Mouse (Mus musculus) cerebellum, postnatal 14 days (tissue): ENCODE measurements around the gene Specc1l.
"Not testable (repeated sequence)": the region's sequence is repeated elsewhere in the genome, so short reads cannot be mapped to it uniquely, and the experiment has no call there.

Source experiments
- DNase-seq, 2 experiments: peaks; one replicate each; pipeline ENCODE4 v3.0.0; 2021; ENCODE audit warnings: mixed read lengths in 2 of 2

The Specc1l gene

DNA sequence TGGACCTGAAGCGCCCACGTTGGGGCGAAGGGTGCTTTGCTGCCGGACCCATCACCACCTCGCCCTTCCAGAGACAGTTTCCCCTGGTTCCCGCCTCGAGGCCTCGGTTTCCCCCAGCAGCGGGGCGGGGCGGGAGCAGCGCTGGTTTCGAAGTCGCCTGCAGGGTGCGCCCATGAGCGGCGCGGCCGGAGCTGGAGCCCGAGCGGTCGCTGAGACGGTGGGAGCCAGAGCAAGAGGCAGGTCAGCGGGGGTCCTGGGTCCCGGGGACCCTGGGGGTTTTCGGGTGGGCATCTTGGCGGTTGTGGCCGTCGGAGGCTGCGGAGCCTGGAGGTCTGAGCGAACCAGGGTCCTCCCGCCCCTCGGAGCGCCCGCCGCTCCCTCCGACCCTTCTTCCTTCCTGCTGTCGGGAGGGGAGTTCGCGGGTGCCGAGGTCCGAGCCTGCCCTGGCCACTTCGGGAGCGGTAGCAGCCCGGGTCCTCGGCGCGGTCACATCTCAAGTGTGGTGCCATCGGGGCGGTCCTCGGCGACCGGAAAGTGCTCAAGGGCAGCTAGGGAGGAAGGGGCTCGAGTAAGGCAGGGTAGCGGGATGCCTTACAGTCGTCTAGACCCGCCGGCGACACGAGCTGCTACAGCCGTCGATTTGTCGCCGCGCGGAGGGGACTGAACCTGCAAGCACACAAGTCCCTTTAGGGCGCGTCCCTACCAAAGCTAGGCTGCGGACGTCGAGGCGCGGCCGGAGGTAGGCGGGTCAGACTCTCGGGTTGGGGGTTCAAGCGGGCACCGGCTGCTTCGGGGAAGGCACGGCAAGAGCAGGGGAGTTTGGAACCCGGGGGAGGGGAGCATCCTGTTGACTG is 105.3 kb downstream of the Specc1l start:
- peak; percentile 70 to 79 for DNase-seq

DNA sequence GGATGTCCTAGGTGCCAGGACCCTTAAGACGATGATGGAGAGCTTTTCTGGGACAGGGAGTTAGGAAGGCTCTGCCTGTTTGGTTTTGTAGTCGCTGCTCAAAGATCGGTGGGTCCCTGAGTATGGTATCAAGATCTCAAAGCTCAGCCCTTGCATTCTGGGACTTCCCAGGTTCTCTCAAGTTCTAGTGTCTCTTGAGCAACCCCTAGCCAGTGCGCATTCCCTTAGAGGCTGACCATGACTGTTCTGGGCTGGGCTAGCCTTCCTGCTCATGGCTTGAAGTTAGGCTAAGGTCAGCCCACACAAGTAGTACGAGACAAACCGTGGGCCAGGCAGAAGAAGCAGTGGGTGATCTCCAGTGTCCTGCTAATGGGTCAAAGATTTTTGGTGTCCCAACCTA is 106.3 kb downstream of the Specc1l start:
- no peak for DNase-seq

DNA sequence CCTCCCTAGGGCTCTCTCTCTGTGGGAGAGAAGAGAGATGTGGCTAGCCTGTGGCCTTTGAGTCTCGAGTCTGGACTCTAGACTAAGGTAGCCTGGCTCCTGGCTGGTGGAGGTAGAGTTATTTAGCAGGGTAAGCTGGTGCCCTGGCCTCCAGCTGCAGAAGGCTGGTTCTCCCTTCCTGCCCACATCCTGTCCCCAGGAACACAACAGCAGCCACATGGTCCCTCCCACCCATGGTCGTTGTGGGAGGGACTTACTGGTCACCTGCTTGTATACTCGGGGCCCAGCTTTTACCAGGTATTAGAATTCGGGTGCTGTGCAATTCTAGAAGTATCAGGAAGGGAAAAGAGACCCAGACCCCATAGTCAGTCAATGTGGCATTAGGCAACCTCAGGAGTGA is 108.4 kb downstream of the Specc1l start:
- DNase-seq = no peak

DNA sequence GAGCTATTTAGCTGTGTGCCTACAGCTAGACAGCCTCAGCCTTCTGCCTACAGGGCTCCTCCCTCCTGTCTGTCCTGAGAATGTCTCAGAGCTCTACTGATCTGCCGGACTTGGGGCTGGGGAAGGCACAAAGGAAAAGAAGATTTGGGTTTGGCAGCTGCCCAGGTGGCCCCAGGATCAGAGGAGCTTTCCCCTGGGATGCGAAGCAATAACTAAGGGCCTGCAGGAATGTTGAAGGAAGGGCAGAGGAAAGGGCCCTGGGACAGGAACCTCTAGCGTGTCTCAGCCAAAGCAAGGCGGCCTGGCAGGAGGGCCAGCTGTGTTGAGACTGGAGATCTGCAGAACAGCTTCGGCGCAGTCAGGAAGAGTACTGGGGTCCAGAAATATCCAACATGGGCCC is 111.1 kb downstream of the Specc1l start:
- DNase-seq = no peak

DNA sequence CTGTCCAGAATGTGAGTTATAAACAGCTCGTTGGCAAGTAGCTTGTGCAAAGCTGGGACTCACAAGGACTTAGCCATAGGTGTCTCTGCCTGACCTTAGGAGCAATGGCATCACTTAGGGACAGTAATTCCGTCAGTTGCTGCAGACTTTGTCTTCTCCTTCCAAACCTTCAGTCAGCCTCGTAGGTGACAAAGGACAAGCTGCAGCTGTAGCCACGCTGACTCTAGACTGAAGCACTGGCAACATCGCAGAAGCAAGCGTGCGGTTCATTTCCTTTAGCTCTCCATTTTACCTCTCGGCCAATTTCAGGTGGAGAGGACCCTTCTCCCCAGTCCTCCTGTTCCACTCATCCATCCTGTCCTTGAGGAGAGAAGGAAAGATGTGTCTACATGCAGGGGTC is 112.1 kb downstream of the Specc1l start:
- DNase-seq = no peak

DNA sequence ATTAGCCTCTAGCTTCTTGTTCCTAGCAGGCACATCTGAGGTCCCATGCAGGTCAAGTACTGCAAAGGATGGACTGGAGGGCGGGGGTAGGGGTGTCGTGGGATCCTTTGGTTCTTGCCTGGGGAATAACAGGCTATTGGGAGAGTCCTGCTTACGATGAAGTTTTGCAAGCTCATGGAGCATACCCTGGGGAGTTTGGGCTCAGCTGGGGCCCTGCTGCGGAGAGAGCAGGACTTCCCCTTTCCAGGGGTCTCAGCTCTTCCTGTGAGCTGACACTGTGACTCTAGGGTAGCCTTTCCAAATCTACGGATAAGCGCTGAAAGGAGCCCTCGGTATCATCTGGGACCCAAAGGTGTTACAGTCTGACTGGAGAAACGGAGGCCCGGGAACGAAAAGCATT is 112.5 kb downstream of the Specc1l start:
- no peak for DNase-seq

DNA sequence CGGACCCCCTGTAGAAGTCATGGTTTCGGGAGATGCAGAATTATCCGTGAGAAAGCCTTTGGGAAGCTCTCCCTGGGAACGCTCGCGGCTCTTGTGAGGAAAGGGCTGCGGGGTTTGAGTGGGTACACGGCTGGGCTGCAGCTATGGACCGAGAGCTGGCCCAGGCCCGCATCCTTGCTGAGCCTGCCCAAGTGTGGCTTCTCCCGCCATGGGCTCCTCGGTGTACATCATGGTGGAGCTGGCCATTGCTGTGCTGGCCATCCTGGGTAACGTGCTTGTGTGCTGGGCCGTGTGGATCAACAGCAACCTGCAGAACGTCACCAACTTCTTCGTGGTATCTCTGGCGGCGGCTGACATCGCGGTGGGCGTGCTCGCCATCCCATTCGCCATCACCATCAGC is 113.9 kb downstream of the Specc1l start:
- DNase-seq = no peak

DNA sequence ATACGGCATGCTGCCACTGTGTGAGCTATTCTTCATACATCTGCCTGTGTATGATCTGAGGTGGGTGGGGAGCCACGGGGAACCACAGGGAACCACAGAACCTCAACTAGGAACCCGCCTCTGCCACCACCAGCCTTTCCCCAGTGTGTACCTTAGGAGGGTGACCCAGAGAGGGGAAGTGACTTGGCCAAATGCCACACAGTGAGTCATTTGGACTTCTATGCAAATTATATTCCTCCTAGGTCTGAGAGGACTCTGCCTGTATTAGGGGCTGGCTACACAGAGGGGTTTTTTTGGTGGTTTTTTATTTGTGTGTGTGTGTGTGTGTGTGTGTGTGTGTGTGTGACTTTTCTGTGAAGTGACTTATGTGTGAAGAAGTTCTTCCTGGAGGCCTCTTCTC is 114.7 kb downstream of the Specc1l start:
- DNase-seq = no peak

DNA sequence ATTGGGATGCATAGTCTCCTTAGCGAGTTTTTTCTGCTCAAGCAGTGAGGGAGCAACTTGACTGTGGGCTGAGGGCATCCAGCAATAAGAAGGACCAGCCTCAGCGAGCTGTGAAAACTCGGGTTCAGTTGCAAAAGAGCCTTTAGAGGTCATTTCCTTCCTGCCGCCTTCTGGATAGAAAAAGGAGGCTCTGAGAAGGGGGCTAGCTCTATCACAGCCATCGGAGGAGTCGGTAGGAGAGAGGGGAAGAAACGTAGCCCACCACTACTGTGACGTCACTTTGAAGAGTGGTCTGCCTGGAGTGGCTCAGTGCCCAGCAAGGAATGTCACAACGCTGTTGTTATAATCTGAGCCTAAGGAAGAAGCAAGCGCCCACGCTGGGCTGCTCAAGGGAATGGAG is 115.2 kb downstream of the Specc1l start:
- no peak for DNase-seq

DNA sequence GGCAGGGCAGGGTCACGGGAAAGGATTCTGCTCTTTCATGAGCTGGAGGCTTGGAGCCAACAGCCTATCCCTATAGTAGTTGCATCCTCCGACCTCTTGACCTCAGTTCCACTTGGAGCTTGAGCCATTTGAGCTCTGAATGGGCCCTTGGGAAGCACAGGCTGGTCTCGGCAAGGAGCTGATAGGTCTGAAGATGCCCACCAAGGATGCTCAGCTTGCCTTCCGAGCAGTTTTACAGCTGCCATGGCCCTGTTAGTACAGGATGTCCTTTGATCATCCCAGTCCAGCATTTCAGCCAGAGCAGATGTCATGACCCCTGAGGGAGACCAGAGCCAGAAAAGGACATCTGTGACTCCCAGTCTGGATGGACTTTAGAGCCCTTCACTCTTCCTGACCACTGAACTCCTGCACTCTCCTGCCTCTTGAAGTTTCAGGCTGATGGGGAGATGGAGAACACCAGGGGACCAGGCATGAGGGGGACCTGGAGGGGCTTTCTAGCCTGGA is 116.4 kb downstream of the Specc1l start:
- no peak for DNase-seq

DNA sequence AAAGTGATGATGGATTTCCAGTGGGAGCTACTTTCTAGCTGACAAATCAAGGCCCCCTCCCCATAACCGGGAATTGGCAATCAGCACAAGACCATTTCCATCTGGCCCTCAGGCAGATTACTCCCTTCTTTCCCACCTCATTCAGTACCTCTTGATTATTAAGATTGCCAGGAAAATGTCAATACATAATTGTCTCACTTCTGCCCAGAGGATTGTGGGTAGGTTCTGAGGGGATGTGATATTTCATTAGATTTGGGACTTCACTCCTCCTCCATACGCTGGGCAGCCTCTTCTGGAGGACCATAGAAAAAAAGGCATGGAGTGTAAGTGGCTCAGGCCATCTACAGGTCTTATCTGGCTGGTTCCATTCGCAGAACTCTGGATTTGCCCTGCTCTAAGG is 120.4 kb downstream of the Specc1l start:
- no peak for DNase-seq

DNA sequence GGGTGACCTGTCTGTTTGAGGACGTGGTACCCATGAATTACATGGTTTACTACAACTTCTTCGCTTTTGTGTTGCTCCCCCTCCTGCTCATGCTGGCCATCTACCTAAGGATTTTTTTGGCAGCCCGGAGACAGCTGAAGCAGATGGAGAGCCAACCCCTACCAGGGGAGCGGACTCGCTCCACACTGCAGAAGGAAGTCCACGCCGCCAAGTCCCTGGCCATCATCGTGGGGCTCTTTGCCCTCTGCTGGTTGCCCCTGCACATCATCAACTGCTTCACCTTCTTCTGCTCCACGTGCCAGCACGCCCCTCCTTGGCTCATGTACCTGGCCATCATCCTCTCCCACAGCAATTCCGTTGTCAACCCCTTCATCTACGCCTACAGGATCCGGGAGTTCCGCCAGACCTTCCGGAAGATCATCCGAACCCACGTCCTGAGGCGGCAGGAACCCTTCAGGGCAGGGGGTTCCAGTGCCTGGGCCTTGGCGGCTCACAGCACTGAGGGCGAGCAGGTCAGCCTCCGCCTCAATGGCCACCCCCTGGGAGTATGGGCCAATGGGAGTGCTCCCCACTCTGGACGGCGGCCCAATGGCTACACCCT is 121.4 kb downstream of the Specc1l start:
- DNase-seq = peak in 1 of 2 experiments; percentile 47

DNA sequence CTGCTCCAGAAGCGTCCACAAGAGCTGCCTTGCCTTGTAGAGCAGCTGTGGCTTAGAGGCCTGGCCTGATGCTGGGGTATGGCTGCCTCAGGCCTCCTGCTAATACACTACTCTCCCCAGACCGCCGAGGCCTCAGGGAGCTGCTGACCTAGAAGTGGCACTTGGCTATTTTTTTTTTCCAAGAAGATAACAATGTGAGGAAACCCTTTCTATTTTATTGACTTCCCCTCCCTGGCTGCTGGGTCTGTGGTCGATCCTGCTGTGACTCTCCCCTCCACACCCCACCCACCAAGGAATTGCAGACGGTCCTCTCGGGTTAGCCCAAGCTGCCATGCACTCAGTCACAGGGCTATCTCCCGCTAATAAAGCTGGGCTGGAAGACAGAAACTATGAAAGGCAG is 122.3 kb downstream of the Specc1l start:
- no peak for DNase-seq

DNA sequence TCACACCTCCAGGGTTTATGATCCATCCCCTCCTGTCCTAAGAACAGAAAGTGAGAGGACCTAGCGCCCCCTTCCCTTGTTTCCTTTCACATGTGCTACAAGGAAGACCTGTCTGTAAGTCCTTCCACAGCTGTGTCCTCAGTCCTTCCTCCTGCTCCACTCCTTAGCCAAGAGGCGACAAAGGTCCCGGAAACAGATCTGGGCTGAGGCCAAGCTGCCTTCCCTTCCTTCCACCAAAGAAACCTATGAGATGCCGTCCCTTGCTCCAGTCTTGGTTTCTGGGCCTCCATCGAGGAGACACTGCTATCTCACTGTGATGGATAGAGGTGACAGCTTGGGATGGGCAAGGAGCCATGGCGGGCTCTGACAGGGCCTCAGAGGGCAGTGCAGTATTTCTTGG is 123.2 kb downstream of the Specc1l start:
- DNase-seq = no peak

DNA sequence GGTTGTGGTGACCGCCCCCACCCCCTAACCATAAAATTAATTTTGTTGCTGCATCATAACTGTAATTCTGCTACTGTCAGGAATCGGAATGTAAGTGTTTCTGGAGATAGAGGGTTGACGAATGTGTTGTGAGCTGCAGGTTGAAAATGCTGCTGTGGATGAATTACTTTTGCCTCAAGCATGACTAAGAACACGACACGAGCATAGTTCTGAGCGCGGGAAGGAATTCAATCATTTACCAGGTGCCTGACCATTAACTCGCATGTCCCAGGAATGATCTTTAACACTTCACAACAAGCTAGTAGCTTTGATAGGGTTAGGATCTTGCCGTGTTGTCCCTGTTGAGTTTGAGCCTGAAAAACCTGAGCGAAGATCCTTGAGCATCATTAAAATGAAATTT is 125.4 kb downstream of the Specc1l start:
- no peak for DNase-seq

DNA sequence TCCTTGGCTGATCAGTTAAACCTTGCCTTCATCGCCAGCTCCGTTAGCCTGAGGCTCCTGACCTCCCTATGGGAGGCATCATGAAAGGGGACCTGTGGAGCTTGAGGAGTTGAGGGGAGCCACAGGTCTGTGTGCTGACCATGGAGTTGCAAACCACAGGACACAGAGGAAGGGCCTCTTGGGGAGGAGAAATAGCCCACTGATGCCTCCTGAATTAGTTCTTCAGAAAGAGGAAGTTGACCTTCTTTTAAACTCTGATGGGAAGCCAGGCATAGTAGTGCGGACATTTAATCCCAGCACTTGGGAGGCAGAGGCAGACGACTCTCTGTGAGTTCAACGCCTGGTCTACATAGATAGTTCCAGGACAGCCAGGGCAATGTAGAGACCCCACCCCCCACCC is 127.0 kb downstream of the Specc1l start:
- no peak for DNase-seq

DNA sequence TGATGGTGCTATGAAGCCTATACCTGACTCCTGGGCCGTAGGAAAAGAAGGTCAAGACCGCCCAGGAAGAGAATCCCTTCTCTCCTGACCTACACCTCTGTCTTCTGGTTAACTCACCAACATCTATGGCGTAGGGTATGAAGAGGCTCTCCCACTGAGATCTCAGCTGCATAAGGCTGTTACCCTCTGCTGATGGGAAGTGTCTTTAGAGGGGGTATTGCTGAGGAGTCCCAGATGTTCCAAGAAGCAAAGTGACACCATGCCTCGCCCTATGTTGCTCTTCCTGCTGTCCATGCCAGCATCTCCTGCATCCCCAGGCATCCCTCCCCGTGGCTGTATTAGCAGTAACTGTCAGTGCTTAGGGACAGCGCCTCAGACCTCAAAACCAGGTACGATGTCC is 127.5 kb downstream of the Specc1l start:
- no peak for DNase-seq

DNA sequence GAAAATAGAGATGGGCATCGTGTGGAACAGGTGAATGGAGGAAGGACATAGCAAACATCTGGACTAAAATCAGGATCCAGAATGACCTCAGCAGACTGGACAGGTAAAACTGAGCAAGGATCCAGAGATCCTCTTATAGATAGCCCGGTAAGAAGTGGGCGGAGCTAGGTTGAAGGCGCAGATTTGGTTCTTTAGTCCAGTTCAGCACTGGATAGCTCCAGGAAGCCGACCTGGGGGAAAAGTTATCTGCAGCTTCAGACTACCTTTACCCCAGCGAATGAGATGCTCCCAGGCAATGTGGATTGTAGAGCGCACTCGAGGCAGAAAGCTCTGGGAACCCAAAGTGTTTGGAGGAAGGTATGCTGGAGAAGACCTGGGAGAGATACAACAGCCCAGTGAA is 130.1 kb downstream of the Specc1l start:
- DNase-seq = no peak

DNA sequence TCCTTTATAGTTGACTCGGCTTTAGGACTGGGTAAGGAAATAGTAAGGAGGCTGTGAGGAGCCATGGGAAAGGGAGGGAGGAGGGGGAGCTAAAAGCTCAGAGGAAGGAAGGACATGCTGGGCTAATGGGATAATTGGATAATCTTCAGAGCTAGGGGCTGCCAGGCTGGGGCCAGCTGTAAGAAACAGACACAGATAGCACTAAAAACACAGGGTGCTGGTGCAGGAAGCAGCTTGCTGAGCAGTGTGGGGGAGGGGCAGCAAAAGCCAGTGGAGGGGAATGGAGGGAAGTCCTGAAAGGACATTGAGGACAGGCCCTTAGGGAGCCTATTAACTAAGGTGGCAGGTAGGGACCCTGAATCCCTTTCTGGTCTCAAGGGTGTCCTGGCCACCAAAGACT is 132.7 kb downstream of the Specc1l start:
- not testable (repeated sequence) for DNase-seq

DNA sequence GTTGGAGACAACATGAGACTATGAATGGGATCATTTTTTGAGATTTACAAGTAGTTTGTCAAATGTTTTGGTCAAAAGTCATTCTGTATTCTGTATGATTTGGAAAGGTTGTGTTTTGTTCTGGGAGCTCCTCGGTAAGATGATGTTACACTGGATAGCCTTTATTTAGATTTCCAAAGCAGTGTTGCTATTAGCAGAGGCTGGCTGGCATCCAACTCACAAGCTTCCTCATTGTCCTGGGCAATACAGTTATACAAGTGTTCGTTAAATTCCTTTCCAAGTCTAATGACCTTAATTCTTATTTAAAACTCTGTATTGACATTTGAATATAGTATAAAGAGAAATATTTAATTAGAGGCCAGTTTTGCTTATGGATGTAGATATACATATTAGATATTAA is 133.4 kb downstream of the Specc1l start:
- no peak for DNase-seq

DNA sequence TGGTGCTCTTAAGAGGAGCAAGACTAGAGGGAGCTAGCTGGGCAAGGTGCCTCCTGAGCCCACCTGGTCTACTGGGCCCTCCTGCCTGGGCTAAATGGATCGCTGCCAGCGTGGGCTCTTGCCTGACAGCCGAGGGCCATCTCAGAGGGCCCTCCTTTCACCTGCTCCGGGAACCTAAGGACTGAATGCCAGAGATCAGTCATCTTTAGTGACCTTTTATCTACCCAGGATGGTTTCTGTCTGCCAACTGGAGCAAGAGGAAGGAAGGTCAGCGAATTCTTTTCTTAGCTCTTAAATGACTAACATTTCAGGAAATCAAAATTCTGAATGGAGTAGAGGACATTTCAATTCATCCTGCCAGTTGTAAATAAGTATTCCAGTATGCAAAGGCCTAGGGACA is 138.7 kb downstream of the Specc1l start:
- no peak for DNase-seq

DNA sequence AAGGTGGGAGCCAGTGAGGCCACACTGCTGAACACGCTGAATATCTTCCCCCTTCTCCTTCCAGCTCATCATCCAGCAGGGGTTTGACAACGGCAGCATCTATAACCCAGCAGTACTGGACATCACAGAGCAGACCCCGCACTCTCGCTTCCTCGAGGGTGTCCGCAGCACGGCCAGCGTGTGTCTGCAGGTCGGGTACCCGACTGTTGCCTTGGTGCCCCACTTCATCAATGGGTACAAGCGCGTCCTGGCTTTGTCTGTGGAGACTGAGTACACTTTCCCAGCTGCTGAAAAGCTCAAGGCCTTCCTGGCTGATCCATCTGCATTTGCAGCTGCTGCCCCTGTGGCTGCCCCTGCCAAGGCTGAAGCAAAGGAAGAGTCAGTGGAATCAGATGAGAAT is 140.7 kb downstream of the Specc1l start:
- no peak for DNase-seq

DNA sequence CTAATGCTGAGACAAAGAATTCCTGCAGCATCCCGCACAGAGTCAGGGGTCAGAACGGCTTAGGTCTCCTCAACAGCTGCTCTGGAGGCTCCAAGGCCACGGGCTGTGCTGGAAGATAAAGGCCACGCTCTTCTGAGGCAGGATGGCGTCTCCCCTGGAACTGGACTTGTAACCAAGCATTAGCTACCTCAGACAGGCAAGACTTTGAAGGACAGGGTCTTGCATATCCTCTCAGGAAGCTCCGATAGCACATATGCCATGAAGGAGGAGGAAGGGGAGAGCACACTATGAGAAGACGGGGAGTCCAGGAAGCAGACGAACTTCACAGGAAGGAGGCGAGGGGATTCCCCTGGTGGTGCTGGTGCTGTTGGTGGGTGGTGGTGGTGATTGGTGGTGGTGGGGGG is 142.0 kb downstream of the Specc1l start:
- DNase-seq = not testable (repeated sequence)

DNA sequence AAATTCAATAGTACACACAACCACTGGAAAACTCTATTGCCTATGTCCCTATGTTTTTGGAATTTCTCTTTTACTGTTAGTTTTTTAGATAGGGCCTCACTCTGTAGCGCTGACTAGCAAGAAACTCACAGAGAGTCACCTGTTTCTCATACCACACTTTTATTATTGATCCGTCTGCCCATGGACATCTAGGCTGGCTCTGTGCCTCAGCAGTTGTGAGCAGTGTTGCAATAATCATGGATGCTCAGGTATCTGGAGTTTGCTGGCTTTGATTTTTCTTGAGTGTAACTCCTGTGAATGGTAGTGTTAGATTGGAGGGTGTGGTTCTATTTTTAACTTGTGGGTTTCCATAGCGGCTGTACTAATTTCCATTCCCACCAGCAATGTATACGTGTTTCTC is 143.5 kb downstream of the Specc1l start:
- DNase-seq = no peak
